Mouse (Mus musculus): ENCODE measurements at regions not wholly inside any gene's neighbourhood (a gene's known extent, or its start where the extent isn't known, plus 50 kb on each side); places are given as distances from the start of the nearest gene placed in this dataset.

DNA sequence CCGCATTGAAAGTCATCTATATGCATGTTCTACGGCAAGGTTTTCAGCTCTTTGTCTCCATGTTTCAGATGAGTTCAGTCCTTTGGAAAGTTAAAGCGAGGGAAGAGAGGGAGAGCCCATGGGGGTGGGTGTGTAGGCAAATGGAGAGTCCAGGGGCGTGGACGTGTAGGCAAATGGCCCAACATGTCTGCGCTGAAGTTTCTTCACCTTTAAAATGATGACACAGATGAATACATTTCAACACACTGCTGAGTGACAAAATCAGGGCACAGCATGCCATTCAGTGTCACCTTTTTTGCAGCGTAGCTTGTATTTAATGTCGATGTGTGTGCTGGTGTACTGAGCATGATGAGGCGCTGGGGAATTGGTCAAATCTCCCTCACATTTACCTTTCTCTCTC is 54.6 kb upstream of the Lrp8 start:
- TF ChIP-seq CTCF (IDR thresholded peaks at IDR 0.05; ENCODE audit: low read depth): no peak
- no peak for TF ChIP-seq EP300 (IDR thresholded peaks at IDR 0.05; ENCODE audit: low read depth)

All from liver, embryonic 14.5 days (tissue).